Mouse (Mus musculus): ENCODE results near the gene Stox1.
"Not testable (repeated sequence)": the region's sequence is repeated elsewhere in the genome, so short reads cannot be mapped to it uniquely, and the experiment has no call there.

Gene Stox1

DNA sequence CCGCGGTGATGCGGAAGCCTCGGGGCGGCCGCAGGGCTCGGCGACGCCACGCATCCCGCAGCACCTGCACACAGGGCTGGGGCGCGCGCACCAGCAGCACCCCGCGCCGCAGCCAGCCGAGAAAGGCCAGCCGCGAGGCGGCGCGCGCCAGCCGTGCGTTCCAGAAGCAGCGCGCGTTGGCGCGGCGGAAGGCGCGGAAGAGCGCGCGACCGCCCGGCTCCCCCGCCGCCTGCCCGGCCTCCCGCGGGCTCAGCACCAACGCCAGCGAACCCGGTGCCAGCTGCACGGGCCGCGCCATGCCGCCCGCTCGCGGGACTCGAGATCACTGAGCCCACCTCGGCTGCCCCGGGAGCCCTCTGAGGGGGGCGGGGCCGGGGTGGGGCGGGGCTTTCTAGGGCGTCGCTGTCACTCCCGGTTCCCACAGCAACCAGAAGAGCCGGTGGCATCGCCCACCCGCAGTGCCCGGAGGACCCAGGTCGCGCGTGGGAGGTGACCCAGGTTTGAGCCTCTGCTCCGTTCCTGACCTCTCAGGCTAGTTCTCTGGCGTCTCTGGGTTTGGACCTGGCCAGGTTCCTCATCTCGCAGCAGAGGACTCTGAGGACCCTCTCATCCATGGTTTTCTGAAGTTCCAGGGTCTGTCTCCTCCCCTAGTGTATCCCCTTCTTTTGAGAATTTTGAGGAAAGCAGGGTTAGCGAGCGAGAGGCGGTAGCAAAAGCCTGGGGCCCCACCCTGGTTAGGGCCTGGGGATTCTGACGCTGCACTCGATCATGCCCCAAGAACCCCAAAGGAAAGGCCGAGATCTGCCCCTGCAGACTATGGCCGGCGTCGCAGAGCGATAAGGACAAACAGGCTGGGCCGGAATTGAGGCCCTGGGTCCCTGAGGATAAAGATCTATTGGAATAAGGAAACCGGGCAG, at the start of gene Stox1:
Gene Stox1, minus strand, starts transcription at position 358 of the 917 bp plus-strand sequence.
- peak; percentile 60 to 70 for DNase-seq

GRCm38 (mm10) chr10:62750781-62751180, 24.9 kb upstream of the Stox1 start:
- DNase-seq = no peak

DNA sequence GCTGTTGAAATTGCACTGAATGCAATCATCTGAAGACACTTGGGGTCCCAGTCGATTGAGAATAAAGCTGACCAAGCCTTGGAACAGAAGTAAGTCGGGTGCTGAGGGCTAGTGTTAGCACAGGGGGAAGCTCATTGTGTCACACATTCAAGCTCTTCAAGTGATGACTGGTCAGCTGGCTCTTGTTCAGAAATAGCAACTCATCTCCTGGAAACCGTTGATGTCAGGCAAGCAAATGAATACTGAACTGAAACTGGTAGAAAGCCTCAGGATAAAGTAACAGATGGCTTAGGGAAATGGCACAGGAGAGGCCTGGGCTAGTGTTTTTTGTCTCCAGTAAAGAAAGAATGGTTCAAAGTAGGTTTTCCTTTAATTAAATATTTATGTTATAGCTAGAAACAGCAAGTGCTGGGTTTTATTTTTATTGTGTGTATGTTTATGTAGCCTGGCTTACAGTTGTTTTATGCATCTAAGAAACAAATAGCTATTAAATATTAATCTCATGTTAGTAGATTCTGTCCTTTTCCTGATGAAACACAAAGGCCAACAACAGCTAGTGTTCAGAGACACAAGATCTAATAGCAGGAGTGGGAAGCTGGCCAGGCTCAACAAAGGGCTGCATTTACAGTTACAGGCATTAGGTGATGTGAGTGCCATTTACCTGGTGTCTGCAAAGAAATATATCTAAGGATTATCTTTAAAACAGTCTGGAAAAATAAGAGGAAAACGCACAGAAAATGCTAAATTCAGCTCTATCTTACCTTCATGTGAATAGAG, 14.2 kb upstream of the Stox1 start:
- DNase-seq = peak; percentile 56 to 67

GRCm38 (mm10) chr10:62736965-62737688, 11.2 kb upstream of the Stox1 start:
- no peak for DNase-seq

DNA sequence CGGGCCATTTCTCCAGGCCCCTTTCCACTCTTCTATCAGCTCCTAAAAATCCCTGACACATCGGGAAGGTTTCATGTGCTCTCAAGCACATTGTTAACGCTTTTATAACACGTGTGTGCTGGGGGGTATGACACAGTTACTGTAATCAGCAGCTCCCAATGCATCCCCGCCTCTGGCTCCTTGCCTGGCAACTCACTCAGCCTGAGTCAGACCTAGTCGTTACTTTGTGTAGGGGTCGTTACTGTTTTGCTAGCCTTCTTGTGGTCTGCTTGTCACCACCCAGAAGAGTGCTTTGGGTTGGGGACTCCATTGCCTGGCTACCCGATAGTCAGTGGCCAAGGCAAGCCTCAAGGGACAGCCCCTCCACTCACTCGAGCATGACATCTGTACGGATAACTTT, 4.9 kb upstream of the Stox1 start:
- no peak for DNase-seq

GRCm38 (mm10) chr10:62724936-62725335, 992 bp downstream of the Stox1 start:
- no peak for DNase-seq

DNA sequence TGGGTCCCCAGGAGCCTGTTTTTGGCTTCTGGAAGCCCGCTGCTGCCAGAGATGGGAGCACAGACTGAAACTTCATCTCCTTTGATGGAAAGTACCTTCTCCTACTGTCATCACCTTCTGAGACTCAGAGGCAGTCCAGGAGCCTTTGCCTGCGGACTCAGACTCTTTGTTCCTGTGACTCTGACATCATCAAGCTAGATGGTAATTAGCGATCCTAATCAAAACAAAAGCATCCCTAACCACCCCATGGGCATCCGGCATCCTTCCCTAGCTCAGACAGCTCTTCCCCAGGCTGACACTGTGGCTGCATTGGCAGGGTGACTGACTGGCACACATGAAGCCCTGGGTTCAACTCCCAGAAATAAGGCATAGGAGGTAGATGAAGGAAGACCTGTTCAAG, 3.2 kb downstream of the Stox1 start:
- no peak for DNase-seq

DNA sequence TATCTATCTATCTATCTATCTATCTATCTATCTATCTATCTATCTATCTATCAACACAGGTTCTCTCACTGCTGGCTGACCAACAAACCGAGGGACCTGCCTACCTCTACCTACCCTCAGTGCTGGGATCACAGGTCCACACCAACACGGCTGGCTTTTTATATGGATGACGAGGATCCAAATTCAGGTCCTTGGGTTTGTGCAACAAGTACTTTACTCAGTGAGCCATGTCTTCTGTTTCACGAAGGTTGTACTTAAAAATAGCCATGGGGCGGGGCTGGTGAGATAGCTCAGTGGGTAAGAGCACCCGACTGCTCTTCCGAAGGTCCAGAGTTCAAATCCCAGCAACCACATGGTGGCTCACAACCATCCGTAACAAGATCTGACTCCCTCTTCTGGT, 5.4 kb downstream of the Stox1 start:
- not testable (repeated sequence) for DNase-seq

- no peak for DNase-seq
These were observed 12.5 kb downstream of the Stox1 start for GRCm38 (mm10) chr10:62713457-62713856.

- DNase-seq = no peak
These were observed 22.3 kb downstream of the Stox1 start for GRCm38 (mm10) chr10:62703579-62703978.

GRCm38 (mm10) chr10:62702436-62702835, 23.5 kb downstream of the Stox1 start:
- DNase-seq = no peak

- DNase-seq = no peak
These were observed 33.2 kb downstream of the Stox1 start for GRCm38 (mm10) chr10:62692771-62693170.

GRCm38 (mm10) chr10:62692244-62692643, 33.7 kb downstream of the Stox1 start:
- DNase-seq = no peak

GRCm38 (mm10) chr10:62687032-62687674, 38.8 kb downstream of the Stox1 start:
- no peak for DNase-seq

GRCm38 (mm10) chr10:62683043-62683442, 42.9 kb downstream of the Stox1 start:
- DNase-seq = no peak

DNA sequence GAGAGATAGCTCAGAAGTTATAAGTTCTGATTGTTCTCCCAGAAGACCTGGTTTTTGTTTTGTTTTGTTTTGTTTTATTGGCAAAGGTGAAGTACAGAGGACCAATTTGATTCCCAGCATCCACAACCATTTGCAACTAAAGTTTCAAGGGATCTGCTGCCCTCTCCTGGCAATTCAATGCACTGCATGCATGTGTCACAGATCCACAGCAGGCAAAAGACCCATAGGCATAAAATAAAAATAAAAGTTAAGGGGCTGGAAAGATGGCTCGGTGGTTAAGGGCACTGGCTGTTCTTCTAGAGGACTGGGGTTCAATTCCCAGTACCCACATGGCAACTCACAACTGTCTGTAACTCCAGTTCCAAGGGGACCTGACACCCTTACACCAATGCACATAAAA, 46.1 kb downstream of the Stox1 start:
- DNase-seq = no peak

GRCm38 (mm10) chr10:62677329-62677728, 48.6 kb downstream of the Stox1 start:
- no peak for DNase-seq

DNA sequence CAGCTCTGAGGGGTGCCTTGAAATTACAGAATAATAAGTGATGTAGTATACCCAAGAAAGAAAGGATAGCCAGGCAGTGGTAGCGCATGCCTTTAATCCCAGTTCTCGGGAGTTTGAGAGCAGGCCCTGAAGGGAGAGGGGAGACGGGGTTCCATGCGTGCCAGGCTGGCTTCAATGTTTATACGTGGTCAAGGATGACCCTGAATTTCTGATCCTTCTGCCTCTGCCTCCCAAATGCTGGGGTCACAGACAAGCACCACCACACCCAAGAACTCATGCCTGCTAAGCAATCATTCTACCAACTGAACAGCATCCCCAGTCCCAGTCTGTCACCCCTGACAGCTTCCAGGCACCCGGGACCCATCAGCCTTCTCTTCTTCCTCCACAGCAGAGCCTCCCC, 49.7 kb downstream of the Stox1 start:
- no peak for DNase-seq

GRCm38 (mm10) chr10:62672359-62672758, 53.6 kb downstream of the Stox1 start:
- DNase-seq = no peak

DNA sequence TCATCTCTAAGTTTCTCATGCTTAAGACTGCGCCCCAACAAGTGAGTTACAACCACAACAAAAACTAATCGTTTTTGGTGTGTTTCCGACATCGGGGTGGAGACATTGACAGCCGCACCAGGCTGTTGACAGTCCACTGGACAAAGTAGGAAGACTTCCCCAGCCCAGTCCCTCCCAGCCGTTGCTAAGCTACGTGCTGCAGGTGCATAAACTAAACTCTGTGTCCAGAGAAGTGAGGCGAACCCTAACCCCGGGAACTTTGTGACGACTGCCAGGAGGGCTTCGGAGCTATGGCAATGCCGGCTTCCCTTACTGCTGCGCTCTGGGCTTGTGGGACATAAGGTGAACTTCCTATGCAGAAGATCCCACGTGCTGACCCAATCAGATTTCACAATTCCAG, 56.7 kb downstream of the Stox1 start:
- DNase-seq = no peak

DNA sequence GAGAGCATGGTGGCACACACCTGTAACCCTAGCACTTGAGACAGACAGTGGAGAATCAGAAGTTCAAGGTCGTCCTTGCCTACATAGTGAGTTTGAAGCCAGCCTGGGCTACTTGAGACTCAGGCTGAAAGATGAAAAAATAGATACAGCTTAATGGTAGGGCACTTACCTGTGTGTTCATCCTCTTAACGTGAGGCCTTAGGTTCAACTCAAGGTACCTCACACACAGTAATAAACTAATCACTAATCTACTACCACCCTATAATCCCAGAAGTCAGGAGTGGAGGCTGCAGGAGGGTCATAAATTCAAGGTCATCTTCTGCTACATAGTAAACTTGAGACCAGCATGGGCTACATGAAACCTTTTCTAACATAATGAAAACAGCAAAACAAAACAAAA, 57.5 kb downstream of the Stox1 start:
- no peak for DNase-seq

DNA sequence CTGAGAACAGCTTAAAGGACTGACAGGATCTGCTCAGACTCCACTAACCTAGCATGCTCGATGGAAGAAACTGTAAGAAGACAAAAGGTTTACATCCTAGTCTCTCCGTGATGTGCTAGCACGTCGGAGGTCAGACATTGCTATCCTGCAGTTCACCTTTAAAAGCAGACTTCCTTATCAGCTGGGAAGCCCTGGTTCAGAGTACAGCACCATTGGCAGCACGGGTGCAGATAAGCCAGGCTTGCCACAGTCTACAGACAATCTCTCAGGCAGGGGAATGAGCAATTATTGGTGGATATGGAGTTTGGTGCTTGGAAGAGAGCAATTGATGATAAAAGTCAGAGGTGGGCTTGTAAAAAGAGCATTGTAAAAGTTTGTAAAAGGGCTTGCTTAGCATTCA, 57.9 kb downstream of the Stox1 start:
- DNase-seq = no peak
